Mouse (Mus musculus) embryo, embryonic 10.5 days (tissue): Measurements from ENCODE around the gene Armcx2.
"Not testable (repeated sequence)": the region's sequence is repeated elsewhere in the genome, so short reads cannot be mapped to it uniquely, and the experiment has no call there.

Experiments
- DNase-seq: peaks from one replicate; pipeline ENCODE4 v3.0.0-alpha.2; 2015; ENCODE audit warnings: low spot score

Armcx2 gene

GRCm38 (mm10) chrX:134808755-134809224 is at the start of gene Armcx2:
Gene Armcx2 (minus strand): TSS chrX:134809221.
- peak; percentile 85 for DNase-seq

GRCm38 (mm10) chrX:134849662-134850061 is 40.6 kb upstream of the Armcx2 start:
- no peak for DNase-seq

- DNase-seq: no peak
Measured at GRCm38 (mm10) chrX:134844424-134844823, 35.4 kb upstream of the Armcx2 start.

- peak; percentile 9 for DNase-seq
Measured at GRCm38 (mm10) chrX:134830508-134830907, 21.5 kb upstream of the Armcx2 start.

- peak; percentile 67 for DNase-seq
Measured at GRCm38 (mm10) chrX:134807833-134808754, 927 bp downstream of the Armcx2 start.

- DNase-seq: no peak
Measured at GRCm38 (mm10) chrX:134787728-134788127, 21.3 kb downstream of the Armcx2 start.

GRCm38 (mm10) chrX:134763428-134764198 is 45.4 kb downstream of the Armcx2 start:
- DNase-seq: not testable (repeated sequence)

- DNase-seq: no peak
Measured at GRCm38 (mm10) chrX:134757293-134757995, 51.6 kb downstream of the Armcx2 start.

- DNase-seq: peak; percentile 82
Measured at GRCm38 (mm10) chrX:134756434-134757292, 52.4 kb downstream of the Armcx2 start, which contains the start of gene Armcx3. Gene Armcx3 (plus strand): TSS chrX:134756595.
